Mouse (Mus musculus): Measurements from ENCODE around the gene Calm1. TPM values are rescaled to one million over a fixed set of nuclear protein-coding genes. Genes with fewer than 3 reads are reported as not detected.
"Not testable (repeated sequence)": the region's sequence is repeated elsewhere in the genome, so short reads cannot be mapped to it uniquely, and the experiment has no call there.

The Calm1 gene
- polyA plus RNA-seq, 1 experiment: 735 TPM

GRCm38 (mm10) chr12:100176469-100177056 lies 22.7 kb upstream of the Calm1 start:
- TF ChIP-seq CTCF (IDR thresholded peaks at IDR 0.05; ENCODE audit: low read depth, low read length) (no peak), POLR2A (IDR thresholded peaks at IDR 0.05; ENCODE audit: borderline replicate concordance, low read depth, low read length) (no peak)
- Histone ChIP-seq H3K27ac (ENCODE audit: insufficient read depth, low read depth, low read length) (no peak overlapping the region), H3K4me3 (ENCODE audit: insufficient read depth, low read length) (no peak overlapping the region), H3K4me1 (ENCODE audit: control insufficient read depth, insufficient read depth, low read length) (peaks cover 5% of the 10 kb centered on the region; the same call in 1 of the 2 replicates)

GRCm38 (mm10) chr12:100178898-100179440 lies 20.3 kb upstream of the Calm1 start:
- no peak overlapping the region for H3K27ac ChIP-seq (ENCODE audit: insufficient read depth, low read depth, low read length)
- TF ChIP-seq CTCF (IDR thresholded peaks at IDR 0.05; ENCODE audit: low read depth, low read length) (no peak), POLR2A (IDR thresholded peaks at IDR 0.05; ENCODE audit: borderline replicate concordance, low read depth, low read length) (no peak)
- H3K4me3 ChIP-seq (ENCODE audit: insufficient read depth, low read length): no peak overlapping the region
- peaks cover 13% of the 10 kb centered on the region for H3K4me1 ChIP-seq (ENCODE audit: control insufficient read depth, insufficient read depth, low read length)

GRCm38 (mm10) chr12:100180802-100181201 lies 18.4 kb upstream of the Calm1 start:
- Histone ChIP-seq H3K4me3 (ENCODE audit: insufficient read depth, low read length) (no peak overlapping the region), H3K27ac (ENCODE audit: insufficient read depth, low read depth, low read length) (no peak overlapping the region), H3K4me1 (ENCODE audit: control insufficient read depth, insufficient read depth, low read length) (peaks cover 14% of the 10 kb centered on the region)
- TF ChIP-seq CTCF (IDR thresholded peaks at IDR 0.05; ENCODE audit: low read depth, low read length) (no peak), POLR2A (IDR thresholded peaks at IDR 0.05; ENCODE audit: borderline replicate concordance, low read depth, low read length) (no peak)

GRCm38 (mm10) chr12:100182676-100183075 lies 16.6 kb upstream of the Calm1 start:
- Histone ChIP-seq H3K27ac (ENCODE audit: insufficient read depth, low read depth, low read length) (no peak overlapping the region), H3K4me1 (ENCODE audit: control insufficient read depth, insufficient read depth, low read length) (peaks cover 21% of the 10 kb centered on the region), H3K4me3 (ENCODE audit: insufficient read depth, low read length) (no peak overlapping the region)
- peak; percentile 30; the same call in 1 of the 2 replicates for TF ChIP-seq CTCF (IDR thresholded peaks at IDR 0.05; ENCODE audit: low read depth, low read length)
- no peak for TF ChIP-seq POLR2A (IDR thresholded peaks at IDR 0.05; ENCODE audit: borderline replicate concordance, low read depth, low read length)

GRCm38 (mm10) chr12:100183970-100184369 lies 15.3 kb upstream of the Calm1 start:
- Histone ChIP-seq H3K4me3 (ENCODE audit: insufficient read depth, low read length) (peak overlapping the region; percentile 13; the same call in 1 of the 2 replicates), H3K27ac (ENCODE audit: insufficient read depth, low read depth, low read length) (peak overlapping the region; percentile 85), H3K4me1 (ENCODE audit: control insufficient read depth, insufficient read depth, low read length) (peaks cover 27% of the 10 kb centered on the region)
- TF ChIP-seq POLR2A (IDR thresholded peaks at IDR 0.05; ENCODE audit: borderline replicate concordance, low read depth, low read length) (no peak), CTCF (IDR thresholded peaks at IDR 0.05; ENCODE audit: low read depth, low read length) (no peak)

- peak overlapping the region; percentile 85; the same call in 1 of the 2 replicates for H3K27ac ChIP-seq (ENCODE audit: insufficient read depth, low read depth, low read length)
- peaks cover 27% of the 10 kb centered on the region for H3K4me1 ChIP-seq (ENCODE audit: control insufficient read depth, insufficient read depth, low read length)
- H3K4me3 ChIP-seq (ENCODE audit: insufficient read depth, low read length): not testable (repeated sequence)
Observed at GRCm38 (mm10) chr12:100184976-100185375, 14.3 kb upstream of the Calm1 start.

- H3K4me3 ChIP-seq (ENCODE audit: insufficient read depth, low read length): no peak overlapping the region
- TF ChIP-seq CTCF (IDR thresholded peaks at IDR 0.05; ENCODE audit: low read depth, low read length): no peak
- TF ChIP-seq POLR2A (IDR thresholded peaks at IDR 0.05; ENCODE audit: borderline replicate concordance, low read depth, low read length): no peak
- H3K4me1 ChIP-seq (ENCODE audit: control insufficient read depth, insufficient read depth, low read length): peaks cover 27% of the 10 kb centered on the region
- H3K27ac ChIP-seq (ENCODE audit: insufficient read depth, low read depth, low read length): 0 out of 2 replicates have a peak overlapping the region, but pooled peaks have one; percentile 5
Observed at GRCm38 (mm10) chr12:100185897-100186296, 13.3 kb upstream of the Calm1 start.

- H3K4me1 ChIP-seq (ENCODE audit: control insufficient read depth, insufficient read depth, low read length): peaks cover 27% of the 10 kb centered on the region
- TF ChIP-seq POLR2A (IDR thresholded peaks at IDR 0.05; ENCODE audit: borderline replicate concordance, low read depth, low read length) (no peak), CTCF (IDR thresholded peaks at IDR 0.05; ENCODE audit: low read depth, low read length) (no peak)
- peak overlapping the region; percentile 87 for H3K4me3 ChIP-seq (ENCODE audit: insufficient read depth, low read length)
- H3K27ac ChIP-seq (ENCODE audit: insufficient read depth, low read depth, low read length): peak overlapping the region; percentile 96
Observed at GRCm38 (mm10) chr12:100186376-100186775, 12.9 kb upstream of the Calm1 start.

GRCm38 (mm10) chr12:100187013-100187755 lies 12.1 kb upstream of the Calm1 start:
- Histone ChIP-seq H3K27ac (ENCODE audit: insufficient read depth, low read depth, low read length) (peak overlapping the region; percentile 96), H3K4me1 (ENCODE audit: control insufficient read depth, insufficient read depth, low read length) (peaks cover 27% of the 10 kb centered on the region), H3K4me3 (ENCODE audit: insufficient read depth, low read length) (peak overlapping the region; percentile 87)
- TF ChIP-seq CTCF (IDR thresholded peaks at IDR 0.05; ENCODE audit: low read depth, low read length) (0 out of 2 replicates have a peak, but pooled peaks have one; percentile 9), POLR2A (IDR thresholded peaks at IDR 0.05; ENCODE audit: borderline replicate concordance, low read depth, low read length) (no peak)

Data from bone marrow macrophage, adult 2 months (primary cell).